Mouse (Mus musculus) lung, embryonic 14.5 days (tissue): ENCODE measurements around the gene Actn4. TPM values are rescaled to one million over a fixed set of nuclear protein-coding genes. Genes with fewer than 3 reads are reported as not detected.

Source experiments
- ATAC-seq: fragments of 200-750 bp; cut with Nextera tagmentation; 2 replicates; pipeline ENCODE4 v1.8.0; 2017; ENCODE audit warnings: mild to moderate bottlenecking, moderate TSS enrichment, moderate library complexity; ENCODE audit not compliant: insufficient read depth
- DNase-seq: peaks from one replicate; pipeline ENCODE4 v3.0.0-alpha.2; 2015
- H3K27ac ChIP-seq: fragments of 300-500 bp; sonication (generic); 2 replicates; pipeline ENCODE4 v1.5.1; 2014; ENCODE audit warnings: low read depth, mild to moderate bottlenecking, moderate library complexity
- H3K27me3 ChIP-seq: fragments of 300-500 bp; sonication (generic); 2 replicates; pipeline ENCODE4 v1.6.1; 2014; ENCODE audit warnings: low read length, control low read depth; ENCODE audit not compliant: insufficient read depth
- H3K36me3 ChIP-seq: fragments of 300-500 bp; sonication (generic); 2 replicates; pipeline ENCODE4 v1.6.1; 2014; ENCODE audit warnings: control low read depth; ENCODE audit not compliant: insufficient read depth
- H3K4me1 ChIP-seq: fragments of 300-500 bp; sonication (generic); 2 replicates; pipeline ENCODE4 v1.6.1; 2014; ENCODE audit warnings: antibody characterized with exemption, control low read depth; ENCODE audit not compliant: insufficient read depth
- H3K4me2 ChIP-seq: fragments of 300-500 bp; sonication (generic); 2 replicates; pipeline ENCODE4 v1.6.1; 2014; ENCODE audit warnings: mild to moderate bottlenecking
- H3K4me3 ChIP-seq: fragments of 300-500 bp; sonication (generic); 2 replicates; pipeline ENCODE4 v1.5.1; 2014; ENCODE audit warnings: low read depth, low read length
- H3K9ac ChIP-seq: fragments of 300-500 bp; sonication (generic); 2 replicates; pipeline ENCODE4 v1.6.1; 2014
- H3K9me3 ChIP-seq: fragments of 300-500 bp; sonication (generic); 2 replicates; pipeline ENCODE4 v1.6.1; 2016; ENCODE audit warnings: low read depth, low read length, control low read depth
- CTCF ChIP-seq: IDR thresholded peaks from 2 replicates; pipeline ENCODE4 v1.5.1; 2016; ENCODE audit warnings: antibody characterized with exemption, low read depth
- WGBS: fragments of 180-500 bp; shearing (Covaris S2); extraction: QIAGEN DNeasy Blood & Tissue Kit; methylation state at CpG from one replicate; pipeline ENCODE4 v1.1.7; 2014; 5-methylcytosine and 5-hydroxymethylcytosine counted together
- polyA plus RNA-seq: library from polyadenylated mRNA; unstranded; fragments of >200 nt; fragmentation: Nextera tagmentation; extraction: Ambion mirVana; gene quantifications from 2 replicates; pipeline ENCODE4 v1.2.1, GENCODE M21; 2014

Actn4 gene
- polyA plus RNA-seq, 1 experiment from 2014 or later, result 270 TPM

- Histone ChIP-seq H3K36me3 (peaks cover 7% of the 10 kb centered on the region; the same call in 1 of the 2 replicates), H3K4me1 (peaks cover 54% of the 10 kb centered on the region), H3K9me3 (no peaks in the 10 kb centered on the region), H3K27me3 (no peaks in the 10 kb centered on the region), H3K4me3 (peak overlapping the region; percentile 14; the same call in 1 of the 2 replicates), H3K9ac (0 out of 2 replicates have a peak overlapping the region, but pooled peaks have one; percentile 14), H3K4me2 (peak overlapping the region; percentile 44), H3K27ac (peak overlapping the region; percentile 92)
- ATAC-seq, result peak; percentile 38
- peak; percentile 82 for DNase-seq
- WGBS, result 14% methylated on average over 4 of the region's 4 CpGs
- TF ChIP-seq CTCF, result no peak
Measured at GRCm38 (mm10) chr7:28923865-28924291, 38.3 kb downstream of the Actn4 start.

- no peaks in the 10 kb centered on the region for H3K27me3 ChIP-seq
- no peak overlapping the region for H3K9ac ChIP-seq
- 70% methylated on average over 4 of the region's 4 CpGs for whole genome bisulfite sequencing
- peaks cover 62% of the 10 kb centered on the region for H3K4me1 ChIP-seq
- H3K4me3 ChIP-seq, result no peak overlapping the region
- H3K27ac ChIP-seq, result peak overlapping the region; percentile 92; the same call in 1 of the 2 replicates
- peaks cover 17% of the 10 kb centered on the region for H3K36me3 ChIP-seq
- ATAC-seq (no peak), DNase-seq (no peak)
- no peak overlapping the region for H3K4me2 ChIP-seq
- TF ChIP-seq CTCF, result no peak
- H3K9me3 ChIP-seq, result no peaks in the 10 kb centered on the region
Measured at GRCm38 (mm10) chr7:28922606-28923005, 39.5 kb downstream of the Actn4 start.

- WGBS, result 73% methylated on average over 8 of the region's 8 CpGs
- no peak for ATAC-seq
- peaks cover 22% of the 10 kb centered on the region for H3K36me3 ChIP-seq
- H3K27me3 ChIP-seq, result no peaks in the 10 kb centered on the region
- H3K9me3 ChIP-seq, result no peaks in the 10 kb centered on the region
- no peak for DNase-seq
- TF ChIP-seq CTCF, result no peak
- H3K4me2 ChIP-seq, result no peak overlapping the region
- peaks cover 62% of the 10 kb centered on the region for H3K4me1 ChIP-seq
- no peak overlapping the region for H3K9ac ChIP-seq
- no peak overlapping the region for H3K27ac ChIP-seq
- H3K4me3 ChIP-seq, result no peak overlapping the region
Measured at GRCm38 (mm10) chr7:28921722-28922465, 40.2 kb downstream of the Actn4 start.

- 78% methylated on average over 3 of the region's 3 CpGs for WGBS
- Histone ChIP-seq H3K4me3 (no peak overlapping the region), H3K27ac (no peak overlapping the region), H3K9me3 (no peaks in the 10 kb centered on the region), H3K27me3 (no peaks in the 10 kb centered on the region), H3K9ac (no peak overlapping the region), H3K36me3 (peaks cover 27% of the 10 kb centered on the region), H3K4me1 (peaks cover 62% of the 10 kb centered on the region), H3K4me2 (no peak overlapping the region)
- TF ChIP-seq CTCF, result no peak
- DNase-seq (no peak), ATAC-seq (no peak)
Measured at GRCm38 (mm10) chr7:28921178-28921577, 41.0 kb downstream of the Actn4 start.

- DNase-seq (peak; percentile 93), ATAC-seq (peak; percentile 41)
- Histone ChIP-seq H3K36me3 (peaks cover 41% of the 10 kb centered on the region), H3K27me3 (no peaks in the 10 kb centered on the region), H3K4me1 (peaks cover 49% of the 10 kb centered on the region), H3K9me3 (no peaks in the 10 kb centered on the region), H3K27ac (peak overlapping the region; percentile 66; the same call in 1 of the 2 replicates), H3K4me2 (0 out of 2 replicates have a peak overlapping the region, but pooled peaks have one; percentile 19), H3K9ac (no peak overlapping the region; the same call in 1 of the 2 replicates), H3K4me3 (no peak overlapping the region)
- WGBS, result 8% methylated on average over 6 of the region's 6 CpGs
- TF ChIP-seq CTCF, result 0 out of 2 replicates have a peak, but pooled peaks have one; percentile 2
Measured at GRCm38 (mm10) chr7:28919815-28920214, 42.3 kb downstream of the Actn4 start.

- H3K9ac ChIP-seq, result no peak overlapping the region
- H3K4me1 ChIP-seq, result peaks cover 36% of the 10 kb centered on the region
- peak overlapping the region; percentile 14; the same call in 1 of the 2 replicates for H3K4me2 ChIP-seq
- DNase-seq (no peak), ATAC-seq (no peak)
- no peak overlapping the region for H3K4me3 ChIP-seq
- no peaks in the 10 kb centered on the region for H3K9me3 ChIP-seq
- H3K36me3 ChIP-seq, result peaks cover 53% of the 10 kb centered on the region
- H3K27ac ChIP-seq, result peak overlapping the region; percentile 71; the same call in 1 of the 2 replicates
- WGBS, result 43% methylated on average over 8 of the region's 8 CpGs
- H3K27me3 ChIP-seq, result no peaks in the 10 kb centered on the region
- TF ChIP-seq CTCF, result no peak
Measured at GRCm38 (mm10) chr7:28918540-28918939, 43.6 kb downstream of the Actn4 start.
